18 mouse cellular contexts compared by ENCODE assay signal in the genomic region with DNA sequence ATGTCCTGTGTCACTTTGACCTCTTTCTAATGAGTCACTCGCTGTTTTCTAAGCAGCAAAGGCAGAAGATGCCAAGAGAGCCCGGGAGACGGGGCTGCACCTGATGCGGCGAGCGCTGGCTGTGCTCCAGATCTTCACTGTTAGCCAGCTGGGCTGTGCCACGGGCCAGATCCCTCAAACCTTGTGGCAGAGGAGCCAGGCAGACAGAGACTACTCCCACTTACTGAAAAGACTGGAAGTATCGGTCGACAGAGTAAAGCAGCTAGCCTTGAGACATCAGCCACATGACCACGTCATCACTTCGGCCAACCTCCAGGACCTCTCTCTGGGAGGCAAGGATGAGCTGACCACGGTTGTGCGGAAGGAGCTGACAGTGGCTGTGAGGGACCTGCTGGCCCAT. TPM values are rescaled to one million over a fixed set of nuclear protein-coding genes. Genes with fewer than 3 reads are reported as not detected.
A peak's percentile ranks its signal among the peaks of the same experiment; 100 is the strongest.
DNase-seq lines count a peak whose midpoint lies in the region; ATAC-seq and TF ChIP-seq lines count a peak whose summit lies in the region.
"Had no signal": no experiment of that assay in that cellular context is flagged by ENCODE, and none has a peak within 500 bp of the region (broad histone marks: within the 10 kb centered on the region; RNA-seq: fewer than 3 reads in every experiment).

No protein-coding gene starts in this region.

- 0 out of 2 replicates have a peak overlapping the region, but pooled peaks have one; percentile 4 for H3K27ac ChIP-seq in hindbrain, embryonic 13.5 days
- H3K27ac ChIP-seq in hindbrain, embryonic 11.5 days (ENCODE audit: low read depth, low read length): no peak overlapping the region
- no peak overlapping the region for H3K27ac ChIP-seq in kidney, embryonic 15.5 days
- H3K27ac ChIP-seq: gastrocnemius, adult 2 months; heart, adult 2 months; heart, embryonic 15.5 days; midbrain, embryonic 10.5 days; neural tube, embryonic 15.5 days; stomach, embryonic 15.5 days had no signal

- no peaks in the 10 kb centered on the region for H3K27me3 ChIP-seq in hindbrain, embryonic 13.5 days
- H3K27me3 ChIP-seq in hindbrain, embryonic 11.5 days (ENCODE audit: control insufficient read depth, insufficient read depth, low read length): no peaks in the 10 kb centered on the region
- H3K27me3 ChIP-seq in kidney, embryonic 15.5 days: no peaks in the 10 kb centered on the region
- H3K27me3 ChIP-seq: heart, embryonic 15.5 days; neural tube, embryonic 15.5 days; stomach, embryonic 15.5 days had no signal

- no peak for TF ChIP-seq CTCF in brain, embryonic 14.5 days (IDR thresholded peaks at IDR 0.05; ENCODE audit: borderline replicate concordance, extremely low read depth, insufficient read depth, insufficient read length)

- no peaks in the 10 kb centered on the region for H3K9me3 ChIP-seq in hindbrain, embryonic 13.5 days
- H3K9me3 ChIP-seq in hindbrain, embryonic 11.5 days (ENCODE audit: control insufficient read depth, low read length): no peaks in the 10 kb centered on the region
- H3K9me3 ChIP-seq in kidney, embryonic 15.5 days (replicated peaks): no peaks in the 10 kb centered on the region
- H3K9me3 ChIP-seq: heart, embryonic 15.5 days; midbrain, embryonic 10.5 days; neural tube, embryonic 15.5 days; stomach, embryonic 15.5 days had no signal

- H3K36me3 ChIP-seq in hindbrain, embryonic 13.5 days: peaks cover 71% of the 10 kb centered on the region
- peaks cover 14% of the 10 kb centered on the region; the same call in 1 of the 2 replicates for H3K36me3 ChIP-seq in hindbrain, embryonic 11.5 days (ENCODE audit: control insufficient read depth, insufficient read depth, low read length)
- peaks cover 70% of the 10 kb centered on the region for H3K36me3 ChIP-seq in kidney, embryonic 15.5 days

- H3K4me2 ChIP-seq in hindbrain, embryonic 13.5 days: no peak overlapping the region
- no peak overlapping the region for H3K4me2 ChIP-seq in hindbrain, embryonic 11.5 days (replicated peaks; ENCODE audit: low read depth, low read length)
- H3K4me2 ChIP-seq in kidney, embryonic 15.5 days: no peak overlapping the region
- H3K4me2 ChIP-seq: heart, embryonic 15.5 days; neural tube, embryonic 15.5 days; stomach, embryonic 15.5 days had no signal

- TF ChIP-seq POLR2A in brain, embryonic 14.5 days (IDR thresholded peaks at IDR 0.05; ENCODE audit: borderline replicate concordance, extremely low read depth, insufficient read depth, insufficient read length, poor library complexity, severe bottlenecking): no peak

- no peak overlapping the region for H3K9ac ChIP-seq in hindbrain, embryonic 13.5 days
- H3K9ac ChIP-seq in hindbrain, embryonic 11.5 days (ENCODE audit: low read depth, low read length): no peak overlapping the region
- no peak overlapping the region for H3K9ac ChIP-seq in kidney, embryonic 15.5 days
- H3K9ac ChIP-seq: heart, embryonic 15.5 days; liver, postnatal 0 days; neural tube, embryonic 15.5 days; stomach, embryonic 15.5 days had no signal

- H3K4me3 ChIP-seq in hindbrain, embryonic 13.5 days: no peak overlapping the region
- H3K4me3 ChIP-seq in hindbrain, embryonic 11.5 days (ENCODE audit: low read depth, low read length): no peak overlapping the region
- H3K4me3 ChIP-seq in kidney, embryonic 15.5 days (replicated peaks): no peak overlapping the region
- H3K4me3 ChIP-seq: gastrocnemius, adult 2 months; heart, adult 2 months; heart, embryonic 15.5 days; midbrain, embryonic 10.5 days; myocyte; neural tube, embryonic 15.5 days; stomach, embryonic 15.5 days had no signal

- WGBS in hindbrain, embryonic 13.5 days: 89% methylated on average over 13 of the region's 13 CpGs
- 91% methylated on average over 13 of the region's 13 CpGs for WGBS in hindbrain, embryonic 11.5 days
- 89% methylated on average over 13 of the region's 13 CpGs for WGBS in kidney, embryonic 15.5 days

- no peak for DNase-seq in hindbrain, embryonic 11.5 days (ENCODE audit: low spot score)
- DNase-seq in Muller cell, postnatal 12 days (ENCODE audit: inconsistent ontology term): peak; percentile 59
- DNase-seq in brain, embryonic 14.5 days (ENCODE audit: low read depth): peak; percentile 26
- DNase-seq in cerebellum, postnatal 14 days: peak; percentile 72 to 79
- DNase-seq: gastrocnemius, adult 2 months; heart, adult 2 months; liver; liver, postnatal 0 days; lung, postnatal 36 days; thymus, adult 2 months had no signal

- H3K4me1 ChIP-seq in hindbrain, embryonic 13.5 days (replicated peaks): 0 out of 2 replicates have a peak, but pooled peaks cover 3% of the 10 kb centered on the region
- H3K4me1 ChIP-seq in hindbrain, embryonic 11.5 days (replicated peaks; ENCODE audit: control insufficient read depth, insufficient read depth, low read length): no peaks in the 10 kb centered on the region
- 0 out of 2 replicates have a peak, but pooled peaks cover 4% of the 10 kb centered on the region for H3K4me1 ChIP-seq in kidney, embryonic 15.5 days
- H3K4me1 ChIP-seq: heart, embryonic 15.5 days; neural tube, embryonic 15.5 days; stomach, embryonic 15.5 days had no signal

- ATAC-seq in hindbrain, embryonic 13.5 days (ENCODE audit: low FRiP score): no peak
- ATAC-seq in hindbrain, embryonic 11.5 days (ENCODE audit: low FRiP score): no peak
- no peak for ATAC-seq in activated CD4-positive, CD25-positive, alpha-beta regulatory T cell, adult 4 months
- ATAC-seq in kidney, embryonic 15.5 days (replicated peaks; ENCODE audit: low FRiP score): no peak
- ATAC-seq: liver, postnatal 0 days had no signal

RNA-seq across cellular contexts. Expression of a gene that starts 8.3 kb away (rescaled TPM):
- polyA plus RNA-seq in hindbrain, embryonic 13.5 days (2015; fragmentation: Nextera tagmentation; extraction: Ambion mirVana): 2.3 and 2.8 TPM in 2 replicates
- 3.1 and 3.5 TPM in 2 replicates for polyA plus RNA-seq in hindbrain, embryonic 11.5 days (2014; fragmentation: Nextera tagmentation; extraction: Ambion mirVana)
- 1.9 and 2.6 TPM in 2 replicates for polyA plus RNA-seq in brain, embryonic 14.5 days (2012; rRNA removed)
- 1 to 10 TPM; 1.1 to 4.2 TPM for polyA plus RNA-seq in activated CD4-positive, CD25-positive, alpha-beta regulatory T cell, adult 4 months (2017; shearing (Covaris generic))
- polyA plus RNA-seq in kidney, embryonic 15.5 days (2015; fragmentation: Nextera tagmentation; extraction: Ambion mirVana): 12.3 and 12.6 TPM in 2 replicates

RNA-seq across cellular contexts. Expression of a gene that starts 8.5 kb away (rescaled TPM):
- polyA plus RNA-seq in hindbrain, embryonic 13.5 days (2015; fragmentation: Nextera tagmentation; extraction: Ambion mirVana): 28.6 and 29.8 TPM in 2 replicates
- 14.2 and 16.9 TPM in 2 replicates for polyA plus RNA-seq in hindbrain, embryonic 11.5 days (2014; fragmentation: Nextera tagmentation; extraction: Ambion mirVana)
- 29.9 and 31.2 TPM in 2 replicates for polyA plus RNA-seq in brain, embryonic 14.5 days (2012; rRNA removed)
- polyA plus RNA-seq in activated CD4-positive, CD25-positive, alpha-beta regulatory T cell, adult 4 months (2017; shearing (Covaris generic)): 1 to 10 TPM; 5.4 to 8.0 TPM
- 20.4 and 21.7 TPM in 2 replicates for polyA plus RNA-seq in kidney, embryonic 15.5 days (2015; fragmentation: Nextera tagmentation; extraction: Ambion mirVana)

RNA-seq across cellular contexts. Expression of a gene that starts 8.7 kb away (rescaled TPM):
- 301 and 310 TPM in 2 replicates for polyA plus RNA-seq in hindbrain, embryonic 13.5 days (2015; fragmentation: Nextera tagmentation; extraction: Ambion mirVana)
- polyA plus RNA-seq in hindbrain, embryonic 11.5 days (2014; fragmentation: Nextera tagmentation; extraction: Ambion mirVana): 387 and 395 TPM in 2 replicates
- 836 and 1,059 TPM in 2 replicates for polyA plus RNA-seq in brain, embryonic 14.5 days (2012; rRNA removed)
- 100 to 1,000 TPM; 581 to 812 TPM for polyA plus RNA-seq in activated CD4-positive, CD25-positive, alpha-beta regulatory T cell, adult 4 months (2017; shearing (Covaris generic))
- polyA plus RNA-seq in kidney, embryonic 15.5 days (2015; fragmentation: Nextera tagmentation; extraction: Ambion mirVana): 369 and 421 TPM in 2 replicates

RNA-seq across cellular contexts. Expression of a gene that starts 8.8 kb away (rescaled TPM):
- 4.8 and 8.0 TPM in 2 replicates for polyA plus RNA-seq in hindbrain, embryonic 13.5 days (2015; fragmentation: Nextera tagmentation; extraction: Ambion mirVana)
- polyA plus RNA-seq in hindbrain, embryonic 11.5 days (2014; fragmentation: Nextera tagmentation; extraction: Ambion mirVana): 9.3 and 10.3 TPM in 2 replicates
- 3.6 and 3.9 TPM in 2 replicates for polyA plus RNA-seq in brain, embryonic 14.5 days (2012; rRNA removed)
- polyA plus RNA-seq in activated CD4-positive, CD25-positive, alpha-beta regulatory T cell, adult 4 months (2017; shearing (Covaris generic)): 1 to 10 TPM in 1 of 2 experiments, not detected in 1; 1.5 TPM
- polyA plus RNA-seq in kidney, embryonic 15.5 days (2015; fragmentation: Nextera tagmentation; extraction: Ambion mirVana): 10.0 and 10.3 TPM in 2 replicates

RNA-seq across cellular contexts. Expression of a gene that starts 14.8 kb away (rescaled TPM):
- polyA plus RNA-seq in hindbrain, embryonic 13.5 days (2015; fragmentation: Nextera tagmentation; extraction: Ambion mirVana): 3.7 and 4.0 TPM in 2 replicates
- polyA plus RNA-seq in hindbrain, embryonic 11.5 days (2014; fragmentation: Nextera tagmentation; extraction: Ambion mirVana): 4.5 and 5.0 TPM in 2 replicates
- polyA plus RNA-seq in brain, embryonic 14.5 days (2012; rRNA removed): 2.6 and 3.2 TPM in 2 replicates
- polyA plus RNA-seq in activated CD4-positive, CD25-positive, alpha-beta regulatory T cell, adult 4 months (2017; shearing (Covaris generic)): 100 to 1,000 TPM; 148 to 179 TPM
- 13.8 and 18.8 TPM in 2 replicates for polyA plus RNA-seq in kidney, embryonic 15.5 days (2015; fragmentation: Nextera tagmentation; extraction: Ambion mirVana)
